Mouse (Mus musculus): ENCODE data around the gene Zmynd15.
"Not testable (repeated sequence)": the region's sequence is repeated elsewhere in the genome, so short reads cannot be mapped to it uniquely, and the experiment has no call there.

Zmynd15 gene

GRCm38 (mm10) chr11:70450926-70451325 lies 8.3 kb upstream of the Zmynd15 start:
- DNase-seq, result no peak

GRCm38 (mm10) chr11:70451797-70452498 lies 7.3 kb upstream of the Zmynd15 start, which contains the start of gene Med11:
Med11 (plus strand) TSS chr11:70451919.
- DNase-seq, result peak; percentile 91

DNA sequence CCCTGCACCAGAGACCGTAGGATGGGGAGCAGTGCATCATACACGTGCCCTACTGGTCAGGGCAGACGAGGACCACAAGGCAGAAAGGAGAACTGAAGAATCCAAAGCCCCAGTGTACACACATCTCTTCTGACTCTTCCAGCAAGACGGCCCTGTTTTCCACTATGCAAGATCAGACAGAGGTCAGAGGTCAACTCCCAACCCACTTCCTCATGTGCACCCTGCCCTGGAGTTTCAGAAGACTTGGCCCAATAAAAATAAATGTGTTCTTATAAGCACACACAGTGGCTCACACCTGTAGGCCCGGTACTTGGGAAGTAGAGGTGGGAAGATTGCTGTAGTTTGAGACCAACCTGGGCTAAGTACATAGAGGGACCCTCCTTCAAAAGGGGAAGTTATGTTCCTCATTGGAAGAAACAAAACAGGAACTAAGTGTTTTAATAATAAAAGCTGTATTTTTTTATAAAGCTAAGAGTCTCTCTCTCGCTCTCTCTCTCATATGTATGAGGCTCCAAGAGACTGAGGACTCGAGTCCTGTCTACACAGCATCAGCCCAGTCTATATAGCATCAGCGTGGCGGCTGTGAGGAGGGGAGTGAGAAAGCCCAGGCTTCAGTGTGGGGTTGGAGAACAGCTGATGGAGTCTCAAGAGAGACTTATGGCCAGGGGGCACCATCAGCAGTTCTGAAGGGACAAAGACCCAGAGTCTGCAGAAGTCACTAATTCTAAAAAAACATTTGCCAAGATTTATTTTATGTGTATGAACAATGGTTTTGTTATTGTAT lies 5.8 kb upstream of the Zmynd15 start:
- no peak for DNase-seq

- no peak for DNase-seq
Observed at GRCm38 (mm10) chr11:70459601-70460101, 418 bp downstream of the Zmynd15 start, which contains the start of gene Cxcl16. Cxcl16 (minus strand) TSS chr11:70459984.

DNA sequence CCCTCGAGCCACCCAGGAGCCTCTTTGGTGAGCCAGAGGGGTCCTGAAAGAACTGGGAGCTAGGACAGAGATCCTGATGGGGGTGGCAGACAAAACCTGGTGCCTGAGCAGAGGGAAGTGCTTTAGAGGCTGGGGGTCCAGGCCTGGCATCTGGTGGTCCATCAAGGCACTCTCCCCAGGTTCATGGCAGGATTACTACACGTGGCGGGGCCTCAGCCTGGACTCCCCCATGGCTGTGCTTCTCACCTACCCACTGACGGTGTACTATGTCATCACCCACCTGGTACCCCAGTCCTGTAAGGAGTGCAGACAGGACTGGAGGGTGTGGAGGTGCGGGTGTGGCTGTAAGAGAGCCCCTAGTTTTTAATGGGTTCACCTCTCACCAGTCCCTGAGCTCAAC lies 4.7 kb downstream of the Zmynd15 start:
- DNase-seq, result no peak

- no peak for DNase-seq
Observed at GRCm38 (mm10) chr11:70465211-70465610, 6.0 kb downstream of the Zmynd15 start.

DNA sequence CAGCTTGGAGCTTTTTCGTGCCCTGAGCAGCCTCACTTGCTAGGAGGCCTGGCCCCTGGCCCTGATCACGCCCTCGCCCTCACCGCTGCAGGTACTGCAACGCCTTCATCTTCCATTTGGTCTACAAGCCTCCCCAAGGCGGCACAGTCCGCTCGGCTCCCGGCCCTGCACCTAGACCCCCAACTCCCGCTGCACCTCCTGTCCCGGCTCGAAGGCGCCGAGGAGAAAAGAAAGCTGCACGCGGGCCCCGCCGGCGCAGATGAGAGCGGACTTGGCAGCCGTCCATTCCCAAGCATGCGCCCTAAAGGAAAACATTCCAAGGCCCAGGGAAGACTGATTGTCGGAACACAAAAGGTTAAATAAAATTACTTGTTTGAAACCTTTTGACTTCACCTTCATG lies 6.6 kb downstream of the Zmynd15 start:
- DNase-seq, result peak; percentile 36

DNA sequence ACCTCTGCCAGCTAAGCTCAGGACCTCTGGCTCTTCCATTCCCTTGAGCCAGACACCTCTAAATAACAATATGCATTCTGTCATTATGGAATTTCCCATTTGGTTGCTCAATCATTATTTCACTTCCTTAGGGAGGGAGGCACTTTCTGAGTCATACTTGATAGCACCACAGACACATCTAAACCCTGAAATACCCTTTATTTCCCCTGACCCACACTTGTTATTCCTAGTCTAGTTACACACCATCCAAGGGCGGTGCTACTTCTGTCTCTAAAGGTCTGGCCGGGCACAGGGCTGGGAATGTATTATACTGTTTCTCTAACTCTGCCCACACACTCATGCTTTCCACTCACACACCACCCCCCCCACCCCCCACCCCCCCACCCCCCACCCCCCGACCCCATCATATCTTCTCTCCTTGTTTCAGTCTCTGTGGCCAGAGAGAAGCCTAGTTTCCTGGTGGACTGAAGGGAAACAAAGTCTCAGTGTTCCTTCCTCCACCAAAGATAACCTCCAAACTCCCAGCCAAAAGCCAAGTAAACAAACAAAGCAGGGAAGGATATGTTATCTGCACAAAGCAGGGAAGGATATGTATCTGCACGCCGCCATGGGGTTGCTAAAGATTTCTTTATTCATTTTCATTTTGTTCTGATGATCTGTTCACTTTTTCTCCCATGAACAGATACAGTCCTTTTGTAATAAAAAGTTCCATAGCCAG lies 8.8 kb downstream of the Zmynd15 start:
- no peak for DNase-seq

DNA sequence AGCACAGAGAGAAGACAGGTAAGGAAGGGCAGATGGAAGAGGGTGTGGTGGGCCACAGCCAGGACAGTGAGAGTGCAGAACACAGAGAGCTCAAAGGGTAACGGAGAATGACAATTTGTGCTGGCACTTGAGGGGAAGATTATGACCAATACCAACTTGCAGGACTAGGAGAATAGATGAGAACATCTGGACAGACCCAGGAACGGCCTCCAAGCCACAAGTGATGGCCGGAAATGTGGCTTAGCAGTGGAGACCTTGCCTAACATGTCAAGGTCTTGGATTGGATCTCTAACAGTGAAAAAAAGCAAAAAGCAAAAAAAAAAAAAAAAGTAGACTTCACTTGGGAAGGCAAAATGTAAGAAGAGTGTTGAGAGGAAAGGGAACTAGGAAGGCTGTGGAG lies 10.5 kb downstream of the Zmynd15 start:
- no peak for DNase-seq

GRCm38 (mm10) chr11:70472716-70473115 lies 13.5 kb downstream of the Zmynd15 start:
- no peak for DNase-seq

DNA sequence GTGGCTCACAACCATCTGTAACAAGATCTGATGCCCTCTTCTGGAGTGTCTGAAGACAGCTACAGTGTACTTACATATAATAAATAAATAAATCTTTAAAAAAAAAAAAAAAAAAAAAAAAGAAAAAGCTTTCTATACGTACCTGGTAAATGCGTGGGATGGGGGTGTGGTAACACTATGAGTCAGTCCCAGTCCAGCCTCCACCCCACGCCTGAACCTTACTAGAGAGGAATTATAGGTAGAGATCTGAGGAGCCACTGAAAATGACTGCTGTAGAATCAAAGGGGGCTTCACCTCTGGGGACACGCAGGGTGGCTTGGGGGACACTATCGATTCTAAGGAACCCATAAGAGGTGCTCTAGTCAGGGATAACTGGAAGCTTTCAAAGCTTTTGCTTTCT lies 14.1 kb downstream of the Zmynd15 start:
- not testable (repeated sequence) for DNase-seq

DNA sequence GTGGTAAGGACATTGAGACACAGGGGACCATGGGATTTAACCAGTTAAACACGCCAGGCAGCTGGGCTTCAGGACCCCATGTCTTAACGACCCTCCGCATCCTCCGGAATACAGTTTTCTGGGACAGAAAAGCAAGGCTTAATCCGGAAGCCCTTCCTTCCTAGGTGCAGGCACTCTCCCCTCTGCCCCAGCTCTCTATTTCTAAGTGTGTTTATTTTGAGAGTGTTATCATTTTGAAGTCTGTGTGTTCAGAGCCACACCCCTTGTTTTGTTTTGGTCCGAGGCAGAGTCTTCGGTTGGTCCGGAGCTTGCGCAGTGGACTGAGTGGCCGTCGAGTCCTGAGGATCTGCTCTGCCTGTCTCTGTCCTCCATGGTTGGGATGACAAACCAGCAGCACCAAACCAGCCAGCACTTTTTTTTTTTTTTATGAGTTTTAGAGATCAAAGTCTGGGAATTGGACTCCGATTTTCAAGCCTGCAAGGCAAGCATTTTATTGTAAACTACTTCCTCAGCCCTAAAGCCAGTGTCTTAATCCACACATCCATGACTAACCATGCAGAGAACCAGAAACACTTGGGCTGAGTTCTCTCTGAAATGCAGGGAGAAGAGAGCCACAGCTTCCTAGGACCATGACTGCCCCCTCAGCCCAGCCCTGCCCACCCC lies 15.8 kb downstream of the Zmynd15 start:
- DNase-seq, result no peak

DNA sequence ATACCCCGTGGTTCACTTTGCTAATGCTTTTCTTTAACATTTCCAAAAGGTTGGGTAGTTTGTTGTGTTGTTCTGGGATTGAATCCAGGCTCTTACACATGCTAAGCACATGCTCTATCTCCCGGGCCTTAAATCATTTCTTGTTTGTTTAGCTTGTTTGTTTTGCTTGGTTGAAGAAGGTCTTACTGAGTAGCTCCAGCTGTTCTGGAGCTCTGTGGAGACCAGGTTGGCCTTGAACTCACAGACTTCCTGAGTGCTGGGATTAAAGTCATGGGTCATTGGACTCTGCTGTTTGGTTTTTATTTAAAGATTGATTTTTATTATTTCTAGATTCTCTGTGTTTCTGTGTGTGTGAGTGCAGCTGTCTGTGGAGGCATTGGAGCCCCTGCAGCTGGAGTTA lies 26.3 kb downstream of the Zmynd15 start:
- DNase-seq, result no peak

DNA sequence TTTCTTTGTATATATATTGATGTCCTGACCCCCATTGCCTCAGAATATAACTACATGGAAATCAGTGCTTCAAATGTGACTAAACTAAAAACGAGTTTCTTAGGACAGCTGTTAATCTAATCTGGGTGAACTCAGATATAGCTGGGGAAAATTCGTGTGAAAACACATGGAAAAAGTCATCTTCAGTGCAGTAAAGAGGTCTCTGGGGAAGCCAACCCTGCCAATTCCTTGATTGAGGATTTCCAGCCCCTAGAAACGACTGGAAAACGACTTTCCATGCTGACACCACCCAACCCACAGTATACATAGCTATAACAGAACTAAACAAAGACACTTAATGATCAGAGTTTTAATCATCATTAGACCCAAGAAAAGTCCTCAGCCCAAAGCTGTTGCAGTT lies 28.6 kb downstream of the Zmynd15 start:
- no peak for DNase-seq

DNA sequence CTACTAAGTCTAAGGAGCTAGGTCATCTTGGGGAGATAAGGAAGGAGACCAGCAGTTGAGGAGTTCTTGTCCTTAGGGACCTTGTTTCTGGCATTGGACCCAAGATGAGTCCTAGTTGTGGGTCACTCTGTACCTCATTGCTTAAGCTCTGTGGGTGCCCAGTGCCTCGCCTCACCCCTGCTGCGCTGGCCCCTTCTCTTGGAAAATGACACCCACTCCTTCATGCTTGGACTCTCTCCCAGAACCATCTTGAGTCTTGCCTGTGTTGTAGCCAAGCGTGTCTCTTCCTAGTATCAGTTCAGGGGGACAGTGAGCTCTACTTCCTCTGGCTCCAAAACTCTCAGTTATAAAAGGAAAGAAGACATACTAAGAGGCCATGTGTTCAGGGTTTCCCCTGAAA lies 29.9 kb downstream of the Zmynd15 start:
- DNase-seq, result no peak

DNA sequence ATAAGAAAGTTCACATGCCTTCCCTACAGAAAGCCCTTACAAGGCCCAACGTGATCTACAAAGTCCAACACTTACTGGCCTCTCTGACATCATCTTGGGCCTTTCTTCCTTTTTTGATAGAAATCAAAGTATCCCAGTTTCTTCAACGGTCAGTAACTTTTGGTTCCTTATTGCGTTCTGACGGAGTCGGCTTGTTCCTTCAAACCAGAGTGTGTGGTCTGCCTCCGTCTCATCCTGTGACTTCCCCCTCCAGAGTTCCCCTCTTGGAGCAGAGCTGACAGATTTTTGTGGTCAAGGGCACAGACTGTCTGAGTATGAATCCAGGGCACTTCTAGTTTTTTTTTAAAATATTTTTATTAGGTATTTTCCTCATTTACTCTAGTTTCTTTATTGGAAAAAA lies 30.5 kb downstream of the Zmynd15 start:
- DNase-seq, result no peak

DNA sequence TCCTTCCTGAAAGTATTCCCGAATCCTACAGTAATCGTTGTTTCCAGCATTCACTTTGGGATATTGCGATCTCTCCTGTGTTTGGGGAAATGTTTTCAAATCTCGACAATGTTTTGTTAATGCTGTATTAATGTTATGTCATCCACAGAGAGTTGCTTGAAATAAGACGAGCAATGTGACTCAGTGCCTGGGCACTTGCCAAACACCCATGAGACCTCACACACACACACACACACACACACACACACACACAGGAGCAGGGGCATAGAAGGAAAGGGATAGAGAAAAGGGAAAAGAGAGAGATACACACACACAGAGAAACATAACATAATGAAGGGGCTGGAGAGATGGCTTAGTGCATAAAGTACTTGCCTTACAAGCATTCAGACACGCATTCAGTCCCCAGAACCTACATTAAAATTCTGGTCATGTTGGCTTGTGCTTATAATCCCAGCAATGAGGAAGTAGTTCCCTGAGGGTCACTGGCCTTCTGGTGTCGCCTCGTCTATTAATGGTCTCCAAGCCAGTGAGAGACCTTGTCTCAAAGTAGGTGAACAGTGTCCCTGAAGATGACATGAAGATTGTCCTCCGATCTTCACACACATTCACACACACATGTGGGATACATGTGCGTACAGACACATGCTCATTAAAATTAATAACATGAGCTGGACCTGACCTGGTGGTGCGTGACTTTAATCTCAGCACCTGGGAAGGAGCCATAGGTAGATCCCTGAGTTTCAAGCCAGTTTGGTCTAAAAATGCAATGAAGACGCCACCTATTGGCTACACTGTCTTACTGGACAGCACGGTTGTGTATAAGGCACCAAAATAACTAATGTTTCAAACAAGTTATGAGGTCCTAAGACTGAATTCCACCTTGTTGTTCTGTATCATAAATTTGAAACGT lies 40.6 kb downstream of the Zmynd15 start:
- no peak for DNase-seq

- DNase-seq, result no peak
Observed at GRCm38 (mm10) chr11:70500476-70500812, 41.2 kb downstream of the Zmynd15 start.

- no peak for DNase-seq
Observed at GRCm38 (mm10) chr11:70502018-70502417, 42.8 kb downstream of the Zmynd15 start.

DNA sequence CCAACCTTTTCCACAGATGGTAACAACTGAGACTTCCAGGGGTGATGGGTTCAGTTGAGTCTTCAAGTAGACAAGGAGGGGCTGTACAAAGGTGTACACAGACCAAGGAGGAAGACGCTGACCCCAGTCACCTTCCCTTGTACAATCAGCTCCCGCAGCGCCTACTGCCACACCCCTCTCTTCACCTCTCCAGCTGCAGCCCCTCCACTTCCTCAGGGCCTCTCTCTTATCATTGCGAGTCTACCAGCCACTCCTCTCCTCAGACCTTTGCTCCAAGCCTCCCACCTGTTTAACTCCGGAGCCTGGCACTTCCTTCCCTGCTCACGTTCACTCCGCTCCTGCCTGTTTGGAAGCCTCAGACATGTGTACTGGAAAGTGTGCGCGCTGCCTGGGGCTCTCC lies 45.7 kb downstream of the Zmynd15 start, which contains the start of gene Tm4sf5:
Gene Tm4sf5 (plus strand): TSS at position 275 of the 400 bp plus-strand sequence.
- DNase-seq, result no peak

GRCm38 (mm10) chr11:70506385-70506784 lies 47.2 kb downstream of the Zmynd15 start:
- peak; percentile 58 for DNase-seq

Measured in right cerebral cortex, postnatal 14 days (tissue).